Mouse (Mus musculus) liver, adult 2 months (tissue): ENCODE measurements around the gene Marcksl1. TPM values are rescaled to one million over a fixed set of nuclear protein-coding genes. Genes with fewer than 3 reads are reported as not detected.

Experiments
- DNase-seq: peaks from one replicate; pipeline ENCODE4 v3.0.0-alpha.2; 2011; ENCODE audit warnings: low read depth, low spot score; ENCODE audit errors: extremely low read depth
- H3K27ac ChIP-seq: fragments of 200-500 bp; replicated peaks from 2 replicates; pipeline ENCODE4 v1.5.1; 2012; ENCODE audit warnings: low read depth, mild to moderate bottlenecking, control low read depth, inconsistent platforms, low read length; ENCODE audit not compliant: insufficient read depth
- H3K27me3 ChIP-seq: fragments of 200-500 bp; 2 replicates; pipeline ENCODE4 v1.6.1; 2012; ENCODE audit warnings: mild to moderate bottlenecking, moderate library complexity, low read length, inconsistent platforms; ENCODE audit not compliant: control insufficient read depth, insufficient read depth
- H3K36me3 ChIP-seq: fragments of 200-500 bp; 2 replicates; pipeline ENCODE4 v1.6.1; 2012; ENCODE audit warnings: low read length, inconsistent platforms; ENCODE audit not compliant: control insufficient read depth, insufficient read depth
- H3K4me1 ChIP-seq: fragments of 200-500 bp; 2 replicates; pipeline ENCODE4 v1.6.1; 2011; ENCODE audit warnings: low read length; ENCODE audit not compliant: control insufficient read depth, insufficient read depth
- H3K4me3 ChIP-seq: fragments of 200-500 bp; 2 replicates; pipeline ENCODE4 v1.5.1; 2011; ENCODE audit warnings: low read depth, mild to moderate bottlenecking, control low read depth, low read length, moderate library complexity; ENCODE audit not compliant: insufficient read depth
- H3K79me2 ChIP-seq: fragments of 200-500 bp; 2 replicates; pipeline ENCODE4 v1.6.1; 2012; ENCODE audit warnings: inconsistent platforms, mild to moderate bottlenecking, low read length, moderate library complexity; ENCODE audit not compliant: control insufficient read depth, insufficient read depth
- H3K9ac ChIP-seq: fragments of 200-500 bp; 2 replicates; pipeline ENCODE4 v1.6.1; 2012; ENCODE audit warnings: low read depth, mild to moderate bottlenecking, control low read depth, inconsistent platforms, low read length
- CTCF ChIP-seq: fragments of 200-500 bp; IDR thresholded peaks from 2 replicates; pipeline ENCODE4 v1.5.1; 2011; ENCODE audit warnings: low read depth, low read length, control low read depth
- POLR2A ChIP-seq: fragments of 200-500 bp; IDR thresholded peaks from 2 replicates; pipeline ENCODE4 v1.6.1; 2011; ENCODE audit warnings: low read length, control low read depth; ENCODE audit not compliant: insufficient read depth; ENCODE audit errors: extremely low read depth
- WGBS: fragments of 180-500 bp; shearing (Covaris S2); methylation state at CpG from one replicate; pipeline ENCODE4 v1.1.7; 2018; 5-methylcytosine and 5-hydroxymethylcytosine counted together
- polyA plus RNA-seq: library from polyadenylated mRNA; depleted of rRNA; stranded (reverse); fragments of >200 nt; gene quantifications from 2 replicates; pipeline ENCODE4 v1.2.3, GENCODE M21; 2012
- total RNA-seq: library from RNA; depleted of rRNA; stranded (reverse); fragments of >200 nt; gene quantifications from 2 replicates; pipeline ENCODE4 v1.2.3, GENCODE M21; 2014

Gene Marcksl1
- total and polyA plus RNA-seq, 2 experiments = 5.3 to 11.1 TPM

GRCm38 (mm10) chr4:129511413-129512096 is 1.8 kb upstream of the Marcksl1 start:
- Histone ChIP-seq H3K4me1 (no peaks in the 10 kb centered on the region), H3K4me3 (no peak overlapping the region), H3K9ac (no peak overlapping the region), H3K79me2 (no peaks in the 10 kb centered on the region), H3K27me3 (peaks cover 8% of the 10 kb centered on the region; the same call in 1 of the 2 replicates), H3K27ac (no peak overlapping the region), H3K36me3 (0 out of 2 replicates have a peak, but pooled peaks cover 1% of the 10 kb centered on the region)
- WGBS = 71% methylated on average over 6 of the region's 6 CpGs
- no peak for DNase-seq
- TF ChIP-seq CTCF = no peak
- TF ChIP-seq POLR2A = no peak

- no peaks in the 10 kb centered on the region for H3K79me2 ChIP-seq
- H3K36me3 ChIP-seq = peaks cover 11% of the 10 kb centered on the region
- peaks cover 8% of the 10 kb centered on the region; the same call in 1 of the 2 replicates for H3K27me3 ChIP-seq
- H3K27ac ChIP-seq = no peak overlapping the region
- TF ChIP-seq CTCF = no peak
- TF ChIP-seq POLR2A = no peak
- 2% methylated on average over 50 of the region's 57 CpGs for WGBS
- H3K9ac ChIP-seq = peak overlapping the region; percentile 90
- DNase-seq = no peak
- no peaks in the 10 kb centered on the region for H3K4me1 ChIP-seq
- peak overlapping the region; percentile 91 for H3K4me3 ChIP-seq
Observed at GRCm38 (mm10) chr4:129513891-129514290, 510 bp downstream of the Marcksl1 start.

GRCm38 (mm10) chr4:129514300-129514898 is 1.0 kb downstream of the Marcksl1 start:
- Histone ChIP-seq H3K36me3 (peaks cover 12% of the 10 kb centered on the region), H3K9ac (peak overlapping the region; percentile 90), H3K27ac (no peak overlapping the region), H3K4me1 (no peaks in the 10 kb centered on the region), H3K79me2 (no peaks in the 10 kb centered on the region), H3K27me3 (peaks cover 8% of the 10 kb centered on the region; the same call in 1 of the 2 replicates), H3K4me3 (peak overlapping the region; percentile 91)
- WGBS = 15% methylated on average over 35 of the region's 35 CpGs
- no peak for DNase-seq
- TF ChIP-seq POLR2A (no peak), CTCF (peak; percentile 75)

GRCm38 (mm10) chr4:129516925-129517324 is 3.5 kb downstream of the Marcksl1 start:
- H3K4me3 ChIP-seq = no peak overlapping the region
- H3K27me3 ChIP-seq = peaks cover 8% of the 10 kb centered on the region; the same call in 1 of the 2 replicates
- TF ChIP-seq POLR2A (no peak), CTCF (no peak)
- H3K79me2 ChIP-seq = no peaks in the 10 kb centered on the region
- no peaks in the 10 kb centered on the region for H3K4me1 ChIP-seq
- H3K27ac ChIP-seq = no peak overlapping the region
- WGBS = 54% methylated on average over 2 of the region's 2 CpGs
- H3K9ac ChIP-seq = no peak overlapping the region
- peaks cover 27% of the 10 kb centered on the region for H3K36me3 ChIP-seq
- DNase-seq = no peak

GRCm38 (mm10) chr4:129518519-129518918 is 5.1 kb downstream of the Marcksl1 start:
- Histone ChIP-seq H3K9ac (no peak overlapping the region), H3K4me3 (no peak overlapping the region), H3K27ac (no peak overlapping the region), H3K36me3 (peaks cover 36% of the 10 kb centered on the region), H3K4me1 (no peaks in the 10 kb centered on the region), H3K79me2 (no peaks in the 10 kb centered on the region), H3K27me3 (peaks cover 8% of the 10 kb centered on the region; the same call in 1 of the 2 replicates)
- DNase-seq = no peak
- WGBS = 87% methylated on average over 8 of the region's 8 CpGs
- TF ChIP-seq CTCF = no peak

GRCm38 (mm10) chr4:129525338-129525737 is 12.0 kb downstream of the Marcksl1 start:
- Histone ChIP-seq H3K4me1 (no peaks in the 10 kb centered on the region), H3K79me2 (no peaks in the 10 kb centered on the region), H3K36me3 (peaks cover 53% of the 10 kb centered on the region), H3K27me3 (no peaks in the 10 kb centered on the region), H3K9ac (no peak overlapping the region), H3K4me3 (no peak overlapping the region), H3K27ac (no peak overlapping the region)
- no peak for DNase-seq
- 89% methylated on average over 5 of the region's 5 CpGs for WGBS
- no peak for TF ChIP-seq CTCF
- no peak for TF ChIP-seq POLR2A
